Comparison of ENCODE assay signal across 24 mouse cellular contexts in genomic region chr16:50766055-50766770, GRCm38 (mm10).
A peak's percentile ranks its signal among the peaks of the same experiment; 100 is the strongest.
DNase-seq lines count a peak whose midpoint lies in the region; ATAC-seq lines count a peak whose summit lies in the region.
"Had no signal": no experiment of that assay in that cellular context is flagged by ENCODE, and none has a peak within 500 bp of the region (broad histone marks: within the 10 kb centered on the region; RNA-seq: fewer than 3 reads in every experiment).

No protein-coding gene starts in this region.

- 0 out of 2 replicates have a peak, but pooled peaks cover 8% of the 10 kb centered on the region for H3K4me1 ChIP-seq in limb, embryonic 15.5 days
- H3K4me1 ChIP-seq: heart, embryonic 10.5 days; hindbrain, embryonic 15.5 days; liver, embryonic 15.5 days; neural tube, embryonic 13.5 days had no signal

- no peak overlapping the region for H3K9ac ChIP-seq in limb, embryonic 15.5 days
- H3K9ac ChIP-seq: hindbrain, embryonic 15.5 days; limb, embryonic 12.5 days; liver, embryonic 15.5 days; neural tube, embryonic 13.5 days had no signal

- intact Hi-C loops in heart, postnatal 10 days (cut with DNase I), result no loop called here

- DNase-seq in cerebellum, postnatal 14 days, result peak; percentile 47 to 62
- DNase-seq in heart, postnatal 10 days, result peak; percentile 29 to 40
- DNase-seq in heart, adult 9 months (ENCODE audit: low spot score in 2 of 2), result no peak
- DNase-seq in lung, postnatal 10 days, result peak; percentile 24
- no peak for DNase-seq in lung, postnatal 4 days
- DNase-seq in adrenal gland, postnatal 10 days, result no peak
- DNase-seq: adrenal gland, adult 2 months; cerebellum, adult 2 months; gastrocnemius, postnatal 36 days; heart, postnatal 14 days; kidney, adult 18-20 months; kidney, postnatal 25 days; lung, postnatal 14 days; right cerebral cortex, postnatal 25 days; thymus, postnatal 25 days had no signal

- no peak overlapping the region for H3K4me3 ChIP-seq in limb, embryonic 15.5 days
- H3K4me3 ChIP-seq: heart, embryonic 10.5 days; hindbrain, embryonic 15.5 days; left cerebral cortex, adult 2 months; limb, embryonic 12.5 days; liver, embryonic 15.5 days; neural tube, embryonic 13.5 days had no signal

- peak overlapping the region; percentile 67 for H3K27ac ChIP-seq in limb, embryonic 15.5 days
- H3K27ac ChIP-seq: heart, embryonic 10.5 days; hindbrain, embryonic 15.5 days; left cerebral cortex, adult 2 months; limb, embryonic 12.5 days; liver, embryonic 15.5 days; neural tube, embryonic 13.5 days had no signal

- no peaks in the 10 kb centered on the region for H3K9me3 ChIP-seq in limb, embryonic 15.5 days
- H3K9me3 ChIP-seq: heart, embryonic 10.5 days; hindbrain, embryonic 15.5 days; limb, embryonic 12.5 days; liver, embryonic 15.5 days; neural tube, embryonic 13.5 days had no signal

- H3K36me3 ChIP-seq in limb, embryonic 15.5 days, result no peaks in the 10 kb centered on the region
- H3K36me3 ChIP-seq: heart, embryonic 10.5 days; hindbrain, embryonic 15.5 days; limb, embryonic 12.5 days; liver, embryonic 15.5 days; neural tube, embryonic 13.5 days had no signal

- ATAC-seq in cerebellum, adult (ENCODE audit: insufficient number of reproducible peaks, low FRiP score, low TSS enrichment), result no peak
- ATAC-seq in limb, embryonic 15.5 days (ENCODE audit: insufficient number of reproducible peaks, low FRiP score, low TSS enrichment, low read depth), result peak; percentile 74

- WGBS in limb, embryonic 15.5 days, result 54% methylated on average over 11 of the region's 11 CpGs

- H3K4me2 ChIP-seq in limb, embryonic 15.5 days, result no peak overlapping the region
- H3K4me2 ChIP-seq: hindbrain, embryonic 15.5 days; limb, embryonic 12.5 days; liver, embryonic 15.5 days; neural tube, embryonic 13.5 days had no signal

- no peaks in the 10 kb centered on the region for H3K27me3 ChIP-seq in limb, embryonic 15.5 days
- H3K27me3 ChIP-seq: CH12.LX; hindbrain, embryonic 15.5 days; limb, embryonic 12.5 days; liver, embryonic 15.5 days; neural tube, embryonic 13.5 days had no signal

Comparison
In these comparisons a context has a peak if more than half of its experiments do, and no peak if none do; other contexts are left out.
1. DNase-seq: peak in cerebellum, postnatal 14 days (2 of 2), heart, postnatal 10 days (2 of 2) and lung, postnatal 10 days (single experiment); none in heart, adult 9 months (0 of 2), lung, postnatal 4 days (0 of 2) and adrenal gland, postnatal 10 days (single experiment).